Mouse (Mus musculus): ENCODE measurements at regions not wholly inside any gene's neighbourhood (a gene's known extent, or its start where the extent isn't known, plus 50 kb on each side); places are given as distances from the start of the nearest gene placed in this dataset.
A peak's percentile ranks its signal among the peaks of the same experiment; 100 is the strongest.

- peaks cover 37% of the 10 kb centered on the region for H3K27me3 ChIP-seq (ENCODE audit: poor library complexity, severe bottlenecking)
- H3K9me3 ChIP-seq = no peaks in the 10 kb centered on the region
- peaks cover 58% of the 10 kb centered on the region for H3K4me1 ChIP-seq
- DNase-seq (ENCODE audit: extremely low spot score, low spot score) = peak; percentile 50
- peak overlapping the region; percentile 50 for H3K4me3 ChIP-seq
- no peaks in the 10 kb centered on the region for H3K36me3 ChIP-seq (replicated peaks)
- WGBS = 2% methylated on average over 13 of the region's 13 CpGs
- H3K27ac ChIP-seq = peak overlapping the region; percentile 86
Measured at GRCm38 (mm10) chr9:99800076-99800475, 75.9 kb downstream of the Sox14 start.

GRCm38 (mm10) chr9:99799387-99800021 is 76.5 kb downstream of the Sox14 start:
- Histone ChIP-seq H3K9me3 (no peaks in the 10 kb centered on the region), H3K4me3 (peak overlapping the region; percentile 50), H3K36me3 (replicated peaks) (no peaks in the 10 kb centered on the region), H3K27ac (peak overlapping the region; percentile 86), H3K4me1 (peaks cover 58% of the 10 kb centered on the region), H3K27me3 (ENCODE audit: poor library complexity, severe bottlenecking) (peaks cover 42% of the 10 kb centered on the region)
- WGBS = under 1% methylated on average over 16 of the region's 16 CpGs
- peak; percentile 78 for DNase-seq (ENCODE audit: extremely low spot score, low spot score)

GRCm38 (mm10) chr9:99797066-99797770 is 78.8 kb downstream of the Sox14 start:
- H3K36me3 ChIP-seq (replicated peaks) = no peaks in the 10 kb centered on the region
- no peaks in the 10 kb centered on the region for H3K9me3 ChIP-seq
- peak; percentile 42 for DNase-seq (ENCODE audit: extremely low spot score, low spot score)
- H3K4me3 ChIP-seq = no peak overlapping the region
- H3K4me1 ChIP-seq = peaks cover 68% of the 10 kb centered on the region
- peaks cover 59% of the 10 kb centered on the region for H3K27me3 ChIP-seq (ENCODE audit: poor library complexity, severe bottlenecking)
- peak overlapping the region; percentile 75 for H3K27ac ChIP-seq
- whole genome bisulfite sequencing = 36% methylated on average over 9 of the region's 9 CpGs

GRCm38 (mm10) chr9:99792700-99793099 is 75.6 kb upstream of the Cldn18 start:
- no peak overlapping the region for H3K27ac ChIP-seq
- no peaks in the 10 kb centered on the region for H3K9me3 ChIP-seq
- H3K4me3 ChIP-seq = no peak overlapping the region
- peaks cover 89% of the 10 kb centered on the region for H3K27me3 ChIP-seq (ENCODE audit: poor library complexity, severe bottlenecking)
- 88% methylated on average over 7 of the region's 7 CpGs for WGBS
- peaks cover 43% of the 10 kb centered on the region for H3K4me1 ChIP-seq
- no peaks in the 10 kb centered on the region for H3K36me3 ChIP-seq (replicated peaks)
- no peak for DNase-seq (ENCODE audit: extremely low spot score, low spot score)

- no peak overlapping the region for H3K27ac ChIP-seq
- no peaks in the 10 kb centered on the region for H3K9me3 ChIP-seq
- no peaks in the 10 kb centered on the region for H3K36me3 ChIP-seq (replicated peaks)
- no peak overlapping the region for H3K4me3 ChIP-seq
- H3K27me3 ChIP-seq (ENCODE audit: poor library complexity, severe bottlenecking) = peaks cover 80% of the 10 kb centered on the region
- H3K4me1 ChIP-seq = peaks cover 43% of the 10 kb centered on the region
- DNase-seq (ENCODE audit: extremely low spot score, low spot score) = no peak
- WGBS = 88% methylated on average over 7 of the region's 7 CpGs
Measured at GRCm38 (mm10) chr9:99786864-99787263, 69.8 kb upstream of the Cldn18 start.

- H3K36me3 ChIP-seq (replicated peaks) = no peaks in the 10 kb centered on the region
- 43% methylated on average over 2 of the region's 2 CpGs for WGBS
- H3K4me3 ChIP-seq = no peak overlapping the region
- 0 out of 2 replicates have a peak overlapping the region, but pooled peaks have one; percentile 17 for H3K27ac ChIP-seq
- peaks cover 49% of the 10 kb centered on the region for H3K4me1 ChIP-seq
- peaks cover 80% of the 10 kb centered on the region for H3K27me3 ChIP-seq (ENCODE audit: poor library complexity, severe bottlenecking)
- no peaks in the 10 kb centered on the region for H3K9me3 ChIP-seq
- no peak for DNase-seq (ENCODE audit: extremely low spot score, low spot score)
Measured at GRCm38 (mm10) chr9:99783156-99783555, 66.1 kb upstream of the Cldn18 start.

- H3K27ac ChIP-seq = peak overlapping the region; percentile 40; the same call in 1 of the 2 replicates
- H3K27me3 ChIP-seq (ENCODE audit: poor library complexity, severe bottlenecking) = peaks cover 80% of the 10 kb centered on the region
- 22% methylated on average over 7 of the region's 7 CpGs for WGBS
- H3K4me3 ChIP-seq = no peak overlapping the region
- H3K4me1 ChIP-seq = peaks cover 49% of the 10 kb centered on the region
- no peaks in the 10 kb centered on the region for H3K36me3 ChIP-seq (replicated peaks)
- DNase-seq (ENCODE audit: extremely low spot score, low spot score) = no peak
- H3K9me3 ChIP-seq = no peaks in the 10 kb centered on the region
Measured at GRCm38 (mm10) chr9:99782364-99783119, 65.5 kb upstream of the Cldn18 start.

- Histone ChIP-seq H3K27me3 (ENCODE audit: poor library complexity, severe bottlenecking) (peaks cover 65% of the 10 kb centered on the region), H3K9me3 (no peaks in the 10 kb centered on the region), H3K27ac (no peak overlapping the region), H3K4me1 (peaks cover 41% of the 10 kb centered on the region), H3K4me3 (no peak overlapping the region), H3K36me3 (replicated peaks) (no peaks in the 10 kb centered on the region)
- no peak for DNase-seq (ENCODE audit: extremely low spot score, low spot score)
- WGBS = 81% methylated on average over 4 of the region's 4 CpGs
Measured at GRCm38 (mm10) chr9:99778871-99779270, 61.8 kb upstream of the Cldn18 start.

- Histone ChIP-seq H3K36me3 (replicated peaks) (no peaks in the 10 kb centered on the region), H3K4me1 (peaks cover 20% of the 10 kb centered on the region), H3K4me3 (peak overlapping the region; percentile 6; the same call in 1 of the 2 replicates), H3K27ac (peak overlapping the region; percentile 54; the same call in 1 of the 2 replicates), H3K27me3 (ENCODE audit: poor library complexity, severe bottlenecking) (peaks cover 48% of the 10 kb centered on the region), H3K9me3 (no peaks in the 10 kb centered on the region)
- DNase-seq (ENCODE audit: extremely low spot score, low spot score) = no peak
- WGBS = 5% methylated on average over 10 of the region's 10 CpGs
Measured at GRCm38 (mm10) chr9:99770696-99771095, 53.6 kb upstream of the Cldn18 start.
